Mouse (Mus musculus) MEL (cell line): ENCODE measurements around the gene Mtmr14. TPM values are rescaled to one million over a fixed set of nuclear protein-coding genes. Genes with fewer than 3 reads are reported as not detected.

Experiments
- DNase-seq: peaks from one replicate; pipeline ENCODE4 v3.0.0; 2011; ENCODE audit warnings: low read depth, low spot score
- H3K27ac ChIP-seq: 2 replicates; pipeline ENCODE4 v1.5.1; 2012; ENCODE audit warnings: low read depth, mild to moderate bottlenecking, control low read depth, low read length, moderate library complexity; ENCODE audit not compliant: control insufficient read depth
- H3K27me3 ChIP-seq, 2 experiments: fragments of 150-350 bp in 1 of 2; sonication (generic) in 1 of 2; 2 replicates each; pipeline ENCODE4 v1.6.1; 2012; ENCODE audit warnings: low read length in 2 of 2, mild to moderate bottlenecking in 2 of 2, improper control_type of control experiment in 1 of 2, moderate library complexity in 1 of 2; ENCODE audit not compliant: insufficient read depth in 2 of 2, control insufficient read depth in 1 of 2
- H3K36me3 ChIP-seq, 2 experiments: 2 replicates each; pipeline ENCODE4 v1.6.1; 2012 to 2014; ENCODE audit warnings: low read length in 2 of 2, improper control_type of control experiment in 1 of 2, inconsistent platforms in 1 of 2, mild to moderate bottlenecking in 1 of 2; ENCODE audit not compliant: insufficient read depth in 2 of 2, control insufficient read depth in 1 of 2
- H3K4me1 ChIP-seq, 2 experiments: fragments of 150-350 bp in 1 of 2; sonication (generic) in 1 of 2; 2 replicates each; pipeline ENCODE4 v1.6.1; 2012; ENCODE audit warnings: low read length in 2 of 2, improper control_type of control experiment in 1 of 2, mild to moderate bottlenecking in 1 of 2; ENCODE audit not compliant: insufficient read depth in 2 of 2, control insufficient read depth in 1 of 2
- H3K4me3 ChIP-seq, 2 experiments: fragments of 150-350 bp in 1 of 2; sonication (generic) in 1 of 2; 2 replicates each; pipeline ENCODE4 v1.5.1; 2012; ENCODE audit warnings: low read depth in 2 of 2, low read length in 2 of 2, mild to moderate bottlenecking in 2 of 2, moderate library complexity in 2 of 2, control low read depth in 1 of 2, improper control_type of control experiment in 1 of 2; ENCODE audit not compliant: control insufficient read depth in 1 of 2, insufficient read depth in 1 of 2
- H3K79me2 ChIP-seq: 2 replicates; pipeline ENCODE4 v1.6.1; 2012; ENCODE audit warnings: mild to moderate bottlenecking, low read length, moderate library complexity; ENCODE audit not compliant: control insufficient read depth, poor library complexity, insufficient read depth
- H3K9ac ChIP-seq: 2 replicates; pipeline ENCODE4 v1.6.1; 2012; ENCODE audit warnings: low read depth, mild to moderate bottlenecking, control low read depth, low read length, moderate library complexity; ENCODE audit not compliant: control insufficient read depth, poor library complexity, severe bottlenecking
- H3K9me3 ChIP-seq: fragments of 150-350 bp; sonication (generic); replicated peaks from 2 replicates; pipeline ENCODE4 v1.6.1; 2012; ENCODE audit warnings: mild to moderate bottlenecking, low read length, improper control_type of control experiment, moderate library complexity; ENCODE audit not compliant: insufficient read depth
- BHLHE40 ChIP-seq: IDR thresholded peaks from 2 replicates; pipeline ENCODE4 v1.6.1; 2012; ENCODE audit warnings: low read depth, mild to moderate bottlenecking, inconsistent platforms, low read length, improper control_type of control experiment, borderline replicate concordance
- CHD1 ChIP-seq: IDR thresholded peaks from 2 replicates; pipeline ENCODE4 v1.6.1; 2012; ENCODE audit warnings: low read depth, mild to moderate bottlenecking, inconsistent platforms, low read length, improper control_type of control experiment
- CHD2 ChIP-seq: IDR thresholded peaks from 2 replicates; pipeline ENCODE4 v1.6.1; 2011; ENCODE audit warnings: low read length, improper control_type of control experiment
- CTCF ChIP-seq, 3 experiments: IDR thresholded peaks in 2 of 3; conservative IDR thresholded peaks in 1 of 3; 2 replicates each; pipeline ENCODE4 v1.5.1; 2011 to 2012; ENCODE audit warnings: low read length in 3 of 3, low read depth in 2 of 3, mild to moderate bottlenecking in 2 of 3, improper control_type of control experiment in 1 of 3, inconsistent platforms in 1 of 3, mixed read lengths in 1 of 3, moderate library complexity in 1 of 3; ENCODE audit not compliant: control insufficient read depth in 1 of 3, insufficient read depth in 1 of 3, poor library complexity in 1 of 3, severe bottlenecking in 1 of 3
- E2F4 ChIP-seq: IDR thresholded peaks from 2 replicates; pipeline ENCODE4 v1.6.1; 2011; ENCODE audit warnings: low read depth, low read length, improper control_type of control experiment, borderline replicate concordance
- ELF1 ChIP-seq: IDR thresholded peaks from 2 replicates; pipeline ENCODE4 v1.6.1; 2014; ENCODE audit warnings: low read depth, mild to moderate bottlenecking, inconsistent platforms, low read length, improper control_type of control experiment, moderate library complexity
- EP300 ChIP-seq, 2 experiments: IDR thresholded peaks; 2 replicates each; pipeline ENCODE4 v1.6.1; 2011; ENCODE audit warnings: improper control_type of control experiment in 2 of 2, low read length in 2 of 2, low read depth in 1 of 2, mild to moderate bottlenecking in 1 of 2
- ETS1 ChIP-seq: IDR thresholded peaks from 2 replicates; pipeline ENCODE4 v1.6.1; 2012; ENCODE audit warnings: low read depth, mild to moderate bottlenecking, inconsistent platforms, low read length, improper control_type of control experiment, moderate library complexity
- GABPA ChIP-seq: IDR thresholded peaks from 2 replicates; pipeline ENCODE4 v1.6.1; 2012; ENCODE audit warnings: low read depth, mild to moderate bottlenecking, inconsistent platforms, low read length, improper control_type of control experiment, moderate library complexity
- GATA1 ChIP-seq: IDR thresholded peaks from 2 replicates; pipeline ENCODE4 v1.6.1; 2011; ENCODE audit warnings: low read depth, low read length, improper control_type of control experiment
- HCFC1 ChIP-seq: IDR thresholded peaks from 2 replicates; pipeline ENCODE4 v1.6.1; 2012; ENCODE audit warnings: low read depth, mild to moderate bottlenecking, inconsistent platforms, low read length, improper control_type of control experiment, moderate library complexity
- JUND ChIP-seq: IDR thresholded peaks from 2 replicates; pipeline ENCODE4 v1.6.1; 2011; ENCODE audit warnings: low read depth, mild to moderate bottlenecking, improper control_type of control experiment, low read length
- KAT2A ChIP-seq: conservative IDR thresholded peaks from 2 replicates; pipeline ENCODE4 v1.6.1; 2012; ENCODE audit warnings: low read depth, low read length, improper control_type of control experiment, inconsistent platforms
- MAFK ChIP-seq: IDR thresholded peaks from 2 replicates; pipeline ENCODE4 v1.6.1; 2011; ENCODE audit warnings: low read depth, mild to moderate bottlenecking, low read length, improper control_type of control experiment, borderline replicate concordance
- MAX ChIP-seq: IDR thresholded peaks from 2 replicates; pipeline ENCODE4 v1.6.1; 2011; ENCODE audit warnings: low read length, improper control_type of control experiment
- MAZ ChIP-seq: IDR thresholded peaks from 2 replicates; pipeline ENCODE4 v1.6.1; 2012; ENCODE audit warnings: low read depth, mild to moderate bottlenecking, inconsistent platforms, low read length, improper control_type of control experiment
- MEF2A ChIP-seq: IDR thresholded peaks from 2 replicates; pipeline ENCODE4 v1.6.1; 2014; ENCODE audit warnings: low read depth, mild to moderate bottlenecking, inconsistent platforms, low read length, improper control_type of control experiment; ENCODE audit not compliant: poor library complexity, insufficient replicate concordance, severe bottlenecking; ENCODE audit errors: extremely low read depth
- MYB ChIP-seq: IDR thresholded peaks from 2 replicates; pipeline ENCODE4 v1.6.1; 2011; ENCODE audit warnings: mild to moderate bottlenecking, low read depth, low read length, improper control_type of control experiment
- MYC ChIP-seq: IDR thresholded peaks from 2 replicates; pipeline ENCODE4 v1.6.1; 2011; ENCODE audit warnings: low read depth, mild to moderate bottlenecking, low read length, improper control_type of control experiment, moderate library complexity
- NELFE ChIP-seq: IDR thresholded peaks from 2 replicates; pipeline ENCODE4 v1.6.1; 2011; ENCODE audit warnings: low read depth, low read length, improper control_type of control experiment
- NRF1 ChIP-seq: IDR thresholded peaks from 2 replicates; pipeline ENCODE4 v1.6.1; 2014; ENCODE audit warnings: low read depth, mild to moderate bottlenecking, inconsistent platforms, low read length, improper control_type of control experiment, moderate library complexity; ENCODE audit not compliant: poor library complexity, insufficient read depth, severe bottlenecking
- POLR2A ChIP-seq, 2 experiments: IDR thresholded peaks; 2 replicates each; pipeline ENCODE4 v1.6.1; 2011 to 2012; ENCODE audit warnings: low read length in 2 of 2, mild to moderate bottlenecking in 2 of 2, control low read depth in 1 of 2, improper control_type of control experiment in 1 of 2, low read depth in 1 of 2, moderate library complexity in 1 of 2; ENCODE audit not compliant: control insufficient read depth in 1 of 2, insufficient read depth in 1 of 2, poor library complexity in 1 of 2
- POLR2AphosphoS2 ChIP-seq: IDR thresholded peaks from 2 replicates; pipeline ENCODE4 v1.6.1; 2011; ENCODE audit warnings: low read length, improper control_type of control experiment
- POLR2AphosphoS5 ChIP-seq: IDR thresholded peaks from 2 replicates; pipeline ENCODE4 v1.6.1; 2012; ENCODE audit warnings: low read depth, borderline replicate concordance, mild to moderate bottlenecking, inconsistent platforms, low read length, moderate library complexity, mixed read lengths
- RAD21 ChIP-seq: IDR thresholded peaks from 2 replicates; pipeline ENCODE4 v1.6.1; 2011; ENCODE audit warnings: mild to moderate bottlenecking, low read depth, low read length, improper control_type of control experiment
- RCOR1 ChIP-seq: IDR thresholded peaks from 2 replicates; pipeline ENCODE4 v1.6.1; 2012; ENCODE audit warnings: low read depth, mild to moderate bottlenecking, inconsistent platforms, low read length, improper control_type of control experiment
- SIN3A ChIP-seq: IDR thresholded peaks from 2 replicates; pipeline ENCODE4 v1.6.1; 2012; ENCODE audit warnings: low read length, improper control_type of control experiment, inconsistent platforms
- SMC3 ChIP-seq: IDR thresholded peaks from 2 replicates; pipeline ENCODE4 v1.6.1; 2011; ENCODE audit warnings: low read depth, low read length, improper control_type of control experiment
- TBP ChIP-seq: IDR thresholded peaks from 2 replicates; pipeline ENCODE4 v1.8.0; 2011; ENCODE audit warnings: low read depth, low read length, improper control_type of control experiment
- TCF12 ChIP-seq: IDR thresholded peaks from 2 replicates; pipeline ENCODE4 v1.6.1; 2014; ENCODE audit warnings: low read depth, mild to moderate bottlenecking, inconsistent platforms, low read length, improper control_type of control experiment, moderate library complexity
- UBTF ChIP-seq: IDR thresholded peaks from 2 replicates; pipeline ENCODE4 v1.6.1; 2012; ENCODE audit warnings: low read depth, mild to moderate bottlenecking, inconsistent platforms, low read length, improper control_type of control experiment, moderate library complexity, borderline replicate concordance; ENCODE audit not compliant: insufficient read depth
- USF2 ChIP-seq, 2 experiments: IDR thresholded peaks; 2 replicates each; pipeline ENCODE4 v1.6.1; 2011 to 2012; ENCODE audit warnings: improper control_type of control experiment in 2 of 2, low read length in 2 of 2, borderline replicate concordance in 1 of 2, inconsistent platforms in 1 of 2, low read depth in 1 of 2, mild to moderate bottlenecking in 1 of 2; ENCODE audit not compliant: insufficient read depth in 1 of 2
- ZKSCAN1 ChIP-seq: IDR thresholded peaks from 2 replicates; pipeline ENCODE4 v1.6.1; 2012; ENCODE audit warnings: low read depth, mild to moderate bottlenecking, inconsistent platforms, low read length, improper control_type of control experiment, moderate library complexity
- ZMIZ1 ChIP-seq: IDR thresholded peaks from 2 replicates; pipeline ENCODE4 v1.6.1; 2012; ENCODE audit warnings: low read depth, mild to moderate bottlenecking, inconsistent platforms, low read length, improper control_type of control experiment, moderate library complexity
- ZNF384 ChIP-seq: IDR thresholded peaks from 2 replicates; pipeline ENCODE4 v1.6.1; 2012; ENCODE audit warnings: low read depth, mild to moderate bottlenecking, inconsistent platforms, low read length, improper control_type of control experiment
- polyA plus RNA-seq, 2 experiments: library from polyadenylated mRNA; stranded (reverse) in 1 of 2; unstranded in 1 of 2; fragments of >175 nt in 1 of 2; fragments of >200 nt in 1 of 2; gene quantifications; 2 replicates each; pipeline versions ENCODE4 v1.2.1 to v1.2.4; 2012; ENCODE audit warnings: low replicate concordance in 2 of 2, low read depth in 1 of 2; ENCODE audit not compliant: insufficient read length in 2 of 2, insufficient read depth in 1 of 2, missing spikeins in 1 of 2
- total RNA-seq: library from RNA; depleted of rRNA; stranded (reverse); fragments of 300-350 nt; gene quantifications from 2 replicates; pipeline ENCODE4 v1.2.3, GENCODE M21; 2012; rRNA removed

Mtmr14 gene
- 11.4 and 12.1 TPM in 2 replicates for total RNA-seq
- polyA plus RNA-seq, result 10 to 100 TPM in 1 of 2 experiments, not detected in 1; 24.5 TPM

GRCm38 (mm10) chr6:113237542-113238270 lies at the start of gene Mtmr14:
Mtmr14 (plus strand) TSS chr6:113237843.
- Histone ChIP-seq H3K27ac (peak within 1 kb of the TSS; percentile 67), H3K27me3 (peaks cover 3 to 7% of the 10 kb centered on the region in 2 experiments), H3K4me1 (peaks cover 6 to 11% of the 10 kb centered on the region in 2 experiments), H3K4me3 (peak within 1 kb of the TSS; percentile 68 to 79), H3K9me3 (no peaks in the 10 kb centered on the region), H3K9ac (peak within 1 kb of the TSS; percentile 77), H3K36me3 (peaks cover 0 to 7% of the 10 kb centered on the region in 2 experiments; a peak in 2 of 4 replicates), H3K79me2 (peaks cover 6% of the 10 kb centered on the region)
- DNase-seq, result peak; percentile 99
- TF ChIP-seq USF2 (IDR thresholded peaks at IDR 0.05; ENCODE audit: borderline replicate concordance in 1 of 2, insufficient read depth in 1 of 2, low read depth in 1 of 2, low read length in 2 of 2) (no peak), SMC3 (no peak), UBTF (no peak), ZMIZ1 (peak; percentile 60; the same call in 1 of the 2 replicates), GATA1 (no peak), TCF12 (peak; percentile 68), CHD1 (peak; percentile 99), EP300 (IDR thresholded peaks at IDR 0.05; ENCODE audit: low read depth in 1 of 2, low read length in 2 of 2) (peak in 1 of 2 experiments; percentile 48; a peak in 1 of 4 replicates), RCOR1 (peak; percentile 27; the same call in 1 of the 2 replicates), MAZ (peak; percentile 96), POLR2AphosphoS5 (no peak), MYC (no peak), GABPA (no peak), NRF1 (no peak), SIN3A (peak; percentile 95; the same call in 1 of the 2 replicates), ZNF384 (no peak), POLR2A (IDR thresholded peaks at IDR 0.05; ENCODE audit: control insufficient read depth in 1 of 2, insufficient read depth in 1 of 2, low read depth in 1 of 2, low read length in 2 of 2, poor library complexity in 1 of 2) (peak; percentile 21 to 69; a peak in 3 of 4 replicates), NELFE (peak; percentile 49; the same call in 1 of the 2 replicates), CTCF (IDR thresholded peaks at IDR 0.05 in 2 of 3, conservative IDR thresholded peaks at IDR 0.05 in 1 of 3; ENCODE audit: control insufficient read depth in 1 of 3, insufficient read depth in 1 of 3, low read depth in 2 of 3, low read length in 3 of 3, poor library complexity in 1 of 3, severe bottlenecking in 1 of 3) (no peak), ETS1 (peak; percentile 87), BHLHE40 (no peak), E2F4 (peak; percentile 91), MEF2A (no peak), ELF1 (peak; percentile 79), KAT2A (no peak; the same call in 1 of the 2 replicates), ZKSCAN1 (no peak), RAD21 (no peak), TBP (peak; percentile 14; the same call in 1 of the 2 replicates), HCFC1 (peak; percentile 87), MAX (peak; percentile 51), CHD2 (no peak; the same call in 1 of the 2 replicates), JUND (no peak), POLR2AphosphoS2 (peak; percentile 63; the same call in 1 of the 2 replicates), MYB (no peak), MAFK (no peak)
